Comparison of ENCODE assay signal across 15 mouse cellular contexts in the genomic region with DNA sequence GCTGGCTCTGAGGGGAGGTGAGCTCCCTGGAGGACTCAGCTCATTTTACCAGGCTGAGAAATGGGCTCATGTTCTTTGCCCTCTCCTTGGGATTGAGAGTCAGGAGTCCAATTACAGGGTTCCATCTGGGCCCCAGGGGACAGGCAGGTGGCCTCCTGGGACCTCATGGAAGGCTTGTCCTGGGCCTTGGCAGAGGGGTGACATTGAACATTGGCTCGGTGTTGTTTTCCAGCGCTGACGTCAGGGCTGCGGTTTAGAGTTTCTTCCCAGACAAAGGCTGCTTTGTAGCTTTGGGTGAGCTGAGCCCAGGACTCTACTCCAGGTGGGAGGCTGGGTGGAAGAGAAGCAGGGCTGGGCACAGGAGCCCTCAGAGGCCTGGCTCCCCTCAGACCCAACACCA. TPM values are rescaled to one million over a fixed set of nuclear protein-coding genes. Genes with fewer than 3 reads are reported as not detected.
DNase-seq lines count a peak whose midpoint lies in the region; ATAC-seq and TF ChIP-seq lines count a peak whose summit lies in the region.
"Had no signal": no experiment of that assay in that cellular context is flagged by ENCODE, and none has a peak within 500 bp of the region (broad histone marks: within the 10 kb centered on the region; RNA-seq: fewer than 3 reads in every experiment).

No protein-coding gene starts in this region.

- ATAC-seq in intestine, embryonic 16.5 days: no peak
- no peak for ATAC-seq in intestine, embryonic 15.5 days
- ATAC-seq in neural tube, embryonic 15.5 days (ENCODE audit: low FRiP score): no peak

- TF ChIP-seq POLR2A in cerebellum, adult 2 months (IDR thresholded peaks at IDR 0.05; ENCODE audit: borderline replicate concordance, insufficient read depth, low read length): no peak
- TF ChIP-seq POLR2A in myocyte (IDR thresholded peaks at IDR 0.05; ENCODE audit: insufficient read length, low read depth): no peak

- peak in 1 of 2 experiments; percentile 50 for DNase-seq in cerebellum, adult 2 months
- DNase-seq in cerebellum, postnatal 36 days: no peak
- DNase-seq in neural tube, embryonic 10.5 days (ENCODE audit: extremely low spot score, low spot score): no peak
- no peak for DNase-seq in yolk sac, embryonic 10.5 days (ENCODE audit: low spot score)
- DNase-seq: layer of hippocampus, adult 9-11 months; left cerebral cortex, postnatal 4 days; right cerebral cortex, postnatal 14 days; thymus, postnatal 25 days had no signal

- no peaks in the 10 kb centered on the region for H3K9me3 ChIP-seq in intestine, embryonic 16.5 days (ENCODE audit: control insufficient read depth, low read length)
- no peaks in the 10 kb centered on the region for H3K9me3 ChIP-seq in intestine, embryonic 15.5 days
- no peaks in the 10 kb centered on the region for H3K9me3 ChIP-seq in neural tube, embryonic 15.5 days (replicated peaks)
- H3K9me3 ChIP-seq: heart, embryonic 13.5 days had no signal

- no peaks in the 10 kb centered on the region for H3K27me3 ChIP-seq in cerebellum, adult 2 months (ENCODE audit: control insufficient read depth, insufficient read depth, low read length)
- no peaks in the 10 kb centered on the region for H3K27me3 ChIP-seq in intestine, embryonic 16.5 days (replicated peaks; ENCODE audit: control insufficient read depth, insufficient read depth, low read length)
- no peaks in the 10 kb centered on the region for H3K27me3 ChIP-seq in intestine, embryonic 15.5 days (replicated peaks)
- no peaks in the 10 kb centered on the region for H3K27me3 ChIP-seq in neural tube, embryonic 15.5 days (replicated peaks)
- H3K27me3 ChIP-seq in myocyte (ENCODE audit: control insufficient read depth, insufficient read depth, insufficient read length): no peaks in the 10 kb centered on the region
- H3K27me3 ChIP-seq: heart, embryonic 13.5 days had no signal

- peaks cover 88% of the 10 kb centered on the region for H3K79me2 ChIP-seq in myocyte (ENCODE audit: control insufficient read depth, insufficient read depth)

- H3K4me3 ChIP-seq in cerebellum, adult 2 months (replicated peaks; ENCODE audit: insufficient read depth, low read depth, low read length): no peak overlapping the region
- H3K4me3 ChIP-seq in intestine, embryonic 16.5 days (ENCODE audit: low read length): no peak overlapping the region
- no peak overlapping the region for H3K4me3 ChIP-seq in intestine, embryonic 15.5 days (replicated peaks)
- no peak overlapping the region for H3K4me3 ChIP-seq in neural tube, embryonic 15.5 days (replicated peaks)
- H3K4me3 ChIP-seq in myocyte: no peak overlapping the region
- H3K4me3 ChIP-seq: heart, embryonic 13.5 days had no signal

- peak overlapping the region; percentile 5 for H3K27ac ChIP-seq in cerebellum, adult 2 months (ENCODE audit: insufficient read depth, low read length)
- no peak overlapping the region for H3K27ac ChIP-seq in intestine, embryonic 16.5 days (ENCODE audit: low read length)
- H3K27ac ChIP-seq in intestine, embryonic 15.5 days: no peak overlapping the region
- 0 out of 2 replicates have a peak overlapping the region, but pooled peaks have one; percentile 10 for H3K27ac ChIP-seq in neural tube, embryonic 15.5 days (replicated peaks)
- H3K27ac ChIP-seq: heart, embryonic 13.5 days had no signal

- H3ac ChIP-seq in myocyte (ENCODE audit: control insufficient read depth, insufficient read length): no peak overlapping the region

- 46% methylated on average over 4 of the region's 4 CpGs for WGBS in cerebellum, adult 2 months
- 68% methylated on average over 4 of the region's 4 CpGs for WGBS in intestine, embryonic 16.5 days
- 81% methylated on average over 4 of the region's 4 CpGs for WGBS in intestine, embryonic 15.5 days
- 77% methylated on average over 4 of the region's 4 CpGs for WGBS in neural tube, embryonic 15.5 days

- H3K9ac ChIP-seq in intestine, embryonic 16.5 days (ENCODE audit: low read depth, low read length): 0 out of 2 replicates have a peak overlapping the region, but pooled peaks have one; percentile 24
- no peak overlapping the region for H3K9ac ChIP-seq in intestine, embryonic 15.5 days
- no peak overlapping the region for H3K9ac ChIP-seq in neural tube, embryonic 15.5 days (replicated peaks)

- TF ChIP-seq CTCF in cerebellum, adult 2 months (IDR thresholded peaks at IDR 0.05; ENCODE audit: borderline replicate concordance, insufficient read depth, low read depth, low read length): no peak

- H3K4me1 ChIP-seq in cerebellum, adult 2 months (ENCODE audit: control insufficient read depth, insufficient read depth, low read length): peaks cover 91% of the 10 kb centered on the region
- peaks cover 34% of the 10 kb centered on the region for H3K4me1 ChIP-seq in intestine, embryonic 16.5 days (ENCODE audit: control insufficient read depth, insufficient read depth, low read length)
- H3K4me1 ChIP-seq in intestine, embryonic 15.5 days (replicated peaks): peaks cover 41% of the 10 kb centered on the region
- H3K4me1 ChIP-seq in neural tube, embryonic 15.5 days: peaks cover 58% of the 10 kb centered on the region

- H3K4me2 ChIP-seq in intestine, embryonic 16.5 days (ENCODE audit: low read depth, low read length): no peak overlapping the region
- H3K4me2 ChIP-seq in intestine, embryonic 15.5 days (replicated peaks): no peak overlapping the region
- H3K4me2 ChIP-seq in neural tube, embryonic 15.5 days: no peak overlapping the region
- peak overlapping the region; percentile 47 for H3K4me2 ChIP-seq in myocyte (ENCODE audit: low read depth)
- H3K4me2 ChIP-seq: heart, embryonic 13.5 days had no signal

- no peaks in the 10 kb centered on the region for H3K36me3 ChIP-seq in intestine, embryonic 16.5 days (ENCODE audit: control insufficient read depth, insufficient read depth, low read length)
- H3K36me3 ChIP-seq in intestine, embryonic 15.5 days: no peaks in the 10 kb centered on the region
- H3K36me3 ChIP-seq in neural tube, embryonic 15.5 days: no peaks in the 10 kb centered on the region
- no peaks in the 10 kb centered on the region for H3K36me3 ChIP-seq in myocyte (ENCODE audit: control insufficient read depth, insufficient read depth)
- H3K36me3 ChIP-seq: heart, embryonic 13.5 days had no signal

TF ChIP-seq in myocyte, 11 proteins besides CTCF, POLR2A, EP300 and RAD21:
- TF ChIP-seq TCF12 (IDR thresholded peaks at IDR 0.05; ENCODE audit: insufficient read depth, poor library complexity, severe bottlenecking) (no peak), POLR2AphosphoS2 (IDR thresholded peaks at IDR 0.05; ENCODE audit: insufficient read length, low read depth) (no peak), CEBPB (IDR thresholded peaks at IDR 0.05; ENCODE audit: insufficient read depth, poor library complexity, severe bottlenecking) (no peak), TCF3 (IDR thresholded peaks at IDR 0.05; ENCODE audit: insufficient read length, low read depth) (no peak), USF1 (IDR thresholded peaks at IDR 0.05; ENCODE audit: low read depth) (no peak), MYOG (IDR thresholded peaks at IDR 0.05; ENCODE audit: control insufficient read depth in 1 of 3, insufficient read depth in 1 of 3, insufficient read length in 2 of 3, low read depth in 2 of 3) (peak in 1 of 3 experiments; percentile 5), SRF (IDR thresholded peaks at IDR 0.05; ENCODE audit: control insufficient read depth, insufficient read length, low read depth) (no peak), E2F4 (IDR thresholded peaks at IDR 0.05; ENCODE audit: insufficient read depth) (no peak)

RNA-seq across cellular contexts. Expression of a gene that starts 15.2 kb away (rescaled TPM):
- 0.03 and 0.05 TPM in 2 replicates for polyA plus RNA-seq in cerebellum, adult 2 months (2012; rRNA removed)
- not detected in 2 replicates for polyA plus RNA-seq in intestine, embryonic 16.5 days (2015; fragmentation: Nextera tagmentation; extraction: Ambion mirVana)
- not detected in 2 replicates for polyA plus RNA-seq in intestine, embryonic 15.5 days (2015; fragmentation: Nextera tagmentation; extraction: Ambion mirVana)
- polyA plus RNA-seq in neural tube, embryonic 15.5 days (2015; fragmentation: Nextera tagmentation; extraction: Ambion mirVana): not detected in 2 replicates
- 0.06 TPM for polyA plus RNA-seq in myocyte (2012; fragmentation: generic; extraction: Trizol)
- polyA plus RNA-seq: heart, embryonic 13.5 days; midbrain, postnatal 0 days; stomach, embryonic 14.5 days had no signal

RNA-seq across cellular contexts. Expression of a gene that starts 34.9 kb away (rescaled TPM):
- polyA plus RNA-seq in cerebellum, adult 2 months (2012; rRNA removed): 22.5 and 25.2 TPM in 2 replicates
- polyA plus RNA-seq in intestine, embryonic 16.5 days (2015; fragmentation: Nextera tagmentation; extraction: Ambion mirVana): 13.7 and 17.2 TPM in 2 replicates
- 14.4 and 17.1 TPM in 2 replicates for polyA plus RNA-seq in intestine, embryonic 15.5 days (2015; fragmentation: Nextera tagmentation; extraction: Ambion mirVana)
- polyA plus RNA-seq in neural tube, embryonic 15.5 days (2015; fragmentation: Nextera tagmentation; extraction: Ambion mirVana): 29.5 and 34.9 TPM in 2 replicates
- polyA plus RNA-seq in myocyte (2012; fragmentation: generic; extraction: Trizol): 12.0 TPM

RNA-seq across cellular contexts. Expression of a gene that starts 57.4 kb away (rescaled TPM):
- 19.1 and 20.3 TPM in 2 replicates for polyA plus RNA-seq in cerebellum, adult 2 months (2012; rRNA removed)
- polyA plus RNA-seq in intestine, embryonic 16.5 days (2015; fragmentation: Nextera tagmentation; extraction: Ambion mirVana): 1.9 and 2.0 TPM in 2 replicates
- 2.9 and 3.2 TPM in 2 replicates for polyA plus RNA-seq in intestine, embryonic 15.5 days (2015; fragmentation: Nextera tagmentation; extraction: Ambion mirVana)
- polyA plus RNA-seq in neural tube, embryonic 15.5 days (2015; fragmentation: Nextera tagmentation; extraction: Ambion mirVana): 4.5 and 5.2 TPM in 2 replicates
- polyA plus RNA-seq in myocyte (2012; fragmentation: generic; extraction: Trizol): 12.1 TPM

Comparison
In these comparisons a context has a peak if more than half of its experiments do, and no peak if none do; other contexts are left out.
1. H3K27ac ChIP-seq: peak in cerebellum, adult 2 months (single experiment) and neural tube, embryonic 15.5 days (single experiment); none in intestine, embryonic 16.5 days (single experiment) and intestine, embryonic 15.5 days (single experiment).